Mouse (Mus musculus) lung, postnatal 0 days (tissue): ENCODE measurements around the gene Dgki.

Source experiments
- CTCF ChIP-seq: IDR thresholded peaks from 2 replicates; pipeline ENCODE4 v1.5.1; 2016; ENCODE audit warnings: antibody characterized with exemption, mild to moderate bottlenecking
- EP300 ChIP-seq: IDR thresholded peaks from 2 replicates; pipeline ENCODE4 v1.6.1; 2016; ENCODE audit warnings: antibody characterized with exemption, mild to moderate bottlenecking, control low read depth

DNA sequence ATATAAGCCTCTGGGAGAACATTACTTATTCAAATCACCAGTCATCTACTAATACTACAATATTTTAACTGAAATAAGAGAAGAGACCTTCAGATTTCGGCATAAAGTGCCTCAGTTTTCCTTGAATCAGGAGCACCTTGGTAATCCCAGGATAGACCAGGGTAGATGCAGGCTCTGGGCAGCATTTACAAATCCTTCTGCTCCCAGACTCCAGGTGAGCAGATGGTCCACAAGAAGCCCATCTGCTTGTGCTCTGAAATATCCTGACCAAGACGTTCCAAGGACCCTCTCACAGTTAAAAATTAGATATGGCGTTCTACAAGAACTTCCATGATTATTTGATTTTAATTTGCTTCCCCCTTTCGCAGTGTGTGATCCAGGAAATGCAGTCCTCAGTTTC is 118.0 kb downstream of the Dgki start:
- TF ChIP-seq EP300 (no peak), CTCF (no peak)
